Mouse (Mus musculus) liver (tissue): ENCODE measurements at regions not wholly inside any gene's neighbourhood (a gene's known extent, or its start where the extent isn't known, plus 50 kb on each side); places are given as distances from the start of the nearest gene placed in this dataset.

Experiments used
- DNase-seq: peaks from one replicate; pipeline ENCODE4 v3.0.0-alpha.2; 2020; ENCODE audit warnings: mixed read lengths

- DNase-seq, result no peak
Measured at GRCm38 (mm10) chr17:45889051-45889450, 143.1 kb downstream of the Vegfa start.

DNA sequence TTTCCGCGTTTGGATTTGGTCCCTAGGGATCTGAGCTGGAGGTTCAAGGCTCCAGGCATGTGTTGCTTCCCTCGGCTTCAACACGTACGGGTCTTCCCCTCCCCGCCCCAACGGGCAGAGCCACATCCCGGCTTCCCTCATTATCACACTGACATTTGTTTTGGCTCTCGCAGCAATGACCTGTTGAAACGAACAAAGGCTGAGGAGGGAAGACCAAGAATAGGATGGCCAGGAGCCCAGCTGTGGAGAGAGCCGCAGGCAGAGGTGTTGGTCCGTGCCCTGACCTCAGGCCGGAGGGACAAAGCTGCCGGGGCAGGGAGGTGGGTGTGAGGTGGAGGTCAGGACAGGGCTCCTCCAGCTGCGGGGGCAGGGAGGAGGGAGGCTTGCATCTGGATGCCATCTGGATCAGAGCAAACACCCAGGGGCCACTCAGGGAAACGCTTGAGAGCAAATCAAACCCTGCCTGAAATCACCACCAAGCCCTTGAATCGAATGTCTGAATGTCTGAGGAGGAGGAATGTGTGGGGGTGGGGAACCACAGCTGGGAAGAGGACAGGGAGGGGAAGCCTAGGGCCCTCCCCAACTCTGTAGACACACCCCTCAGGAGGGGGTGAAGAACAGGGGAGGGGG lies 145.6 kb downstream of the Vegfa start:
- peak; percentile 23 for DNase-seq

- peak; percentile 38 for DNase-seq
Measured at GRCm38 (mm10) chr17:45885461-45886336, 146.5 kb downstream of the Vegfa start.

DNA sequence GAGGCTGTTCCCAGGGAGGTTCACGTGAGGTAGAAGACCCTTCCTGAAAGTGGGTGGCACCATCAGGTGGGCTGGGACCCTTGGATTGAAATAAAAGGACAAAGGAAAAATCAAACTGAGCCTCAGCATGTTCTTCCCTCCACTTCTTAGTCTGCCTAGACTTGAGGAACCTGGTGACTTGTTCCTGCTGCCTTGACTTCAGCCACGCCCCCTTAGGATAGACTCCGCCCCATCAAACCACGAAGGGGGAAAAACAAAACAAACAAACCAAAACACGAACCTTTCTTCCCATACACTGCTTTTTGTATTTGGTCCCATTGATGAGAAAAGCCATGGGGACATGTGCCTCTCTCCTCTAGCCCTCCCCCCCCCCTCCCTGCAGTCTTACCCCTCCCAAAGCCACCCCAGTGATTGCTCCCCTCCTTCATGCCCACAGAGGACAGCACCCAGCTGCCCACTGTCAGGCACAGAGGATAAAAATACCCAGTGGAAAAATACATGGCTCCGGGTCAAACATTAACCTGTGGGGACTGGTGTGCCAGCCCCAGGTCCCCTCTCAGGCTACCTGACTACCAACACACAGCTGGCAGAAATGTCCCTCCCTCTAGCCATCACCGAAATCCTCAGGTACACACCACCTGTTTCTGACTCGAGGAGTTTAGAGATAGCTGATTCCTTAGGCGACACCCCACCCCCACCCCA lies 148.0 kb downstream of the Vegfa start:
- no peak for DNase-seq

- DNase-seq, result no peak
Measured at GRCm38 (mm10) chr17:45882682-45883081, 149.0 kb upstream of the 1600014C23Rik start.

DNA sequence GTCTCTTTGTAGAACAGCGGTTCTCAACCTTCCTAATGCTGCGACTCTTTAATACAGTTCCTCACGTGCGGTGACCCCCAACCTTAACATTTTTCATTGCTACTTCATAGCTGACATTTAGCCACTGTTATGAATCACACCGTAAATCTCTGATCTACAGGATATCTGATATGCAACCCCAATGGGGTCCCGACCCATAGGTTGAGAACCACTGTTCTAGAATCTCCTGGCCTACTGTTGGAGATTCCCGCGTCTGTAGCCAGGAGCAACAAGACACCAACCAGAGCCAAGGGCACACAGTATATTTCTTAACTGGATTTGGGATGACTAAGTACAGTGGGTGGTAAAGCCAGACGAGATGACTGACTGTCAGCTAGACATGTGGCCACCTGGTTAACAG lies 147.6 kb upstream of the 1600014C23Rik start:
- DNase-seq, result no peak

GRCm38 (mm10) chr17:45880761-45881160 lies 147.1 kb upstream of the 1600014C23Rik start:
- DNase-seq, result no peak

- DNase-seq, result no peak
Measured at GRCm38 (mm10) chr17:45879478-45880250, 146.0 kb upstream of the 1600014C23Rik start.

- no peak for DNase-seq
Measured at GRCm38 (mm10) chr17:45878394-45878793, 144.8 kb upstream of the 1600014C23Rik start.

GRCm38 (mm10) chr17:45875325-45875724 lies 141.7 kb upstream of the 1600014C23Rik start:
- DNase-seq, result no peak

DNA sequence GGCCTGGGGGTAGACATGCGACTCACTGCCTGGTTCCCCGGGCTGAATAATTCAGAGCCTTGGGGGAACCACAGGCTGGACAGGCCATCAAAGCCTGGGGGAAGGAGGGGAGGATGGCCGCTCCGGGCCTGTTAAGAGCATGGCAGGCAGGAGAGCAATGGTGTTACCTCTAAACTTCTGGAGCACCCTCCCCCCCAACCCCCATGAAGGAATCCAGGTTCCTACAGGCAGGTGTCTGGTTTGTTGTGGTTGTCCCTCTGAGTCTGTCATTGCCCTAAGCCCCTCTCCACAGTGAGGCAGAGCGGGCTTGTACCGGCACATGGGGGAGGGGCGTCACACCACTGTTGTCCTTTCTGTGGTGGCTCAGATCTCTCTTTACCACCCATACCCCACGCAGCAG lies 140.4 kb upstream of the 1600014C23Rik start:
- no peak for DNase-seq

DNA sequence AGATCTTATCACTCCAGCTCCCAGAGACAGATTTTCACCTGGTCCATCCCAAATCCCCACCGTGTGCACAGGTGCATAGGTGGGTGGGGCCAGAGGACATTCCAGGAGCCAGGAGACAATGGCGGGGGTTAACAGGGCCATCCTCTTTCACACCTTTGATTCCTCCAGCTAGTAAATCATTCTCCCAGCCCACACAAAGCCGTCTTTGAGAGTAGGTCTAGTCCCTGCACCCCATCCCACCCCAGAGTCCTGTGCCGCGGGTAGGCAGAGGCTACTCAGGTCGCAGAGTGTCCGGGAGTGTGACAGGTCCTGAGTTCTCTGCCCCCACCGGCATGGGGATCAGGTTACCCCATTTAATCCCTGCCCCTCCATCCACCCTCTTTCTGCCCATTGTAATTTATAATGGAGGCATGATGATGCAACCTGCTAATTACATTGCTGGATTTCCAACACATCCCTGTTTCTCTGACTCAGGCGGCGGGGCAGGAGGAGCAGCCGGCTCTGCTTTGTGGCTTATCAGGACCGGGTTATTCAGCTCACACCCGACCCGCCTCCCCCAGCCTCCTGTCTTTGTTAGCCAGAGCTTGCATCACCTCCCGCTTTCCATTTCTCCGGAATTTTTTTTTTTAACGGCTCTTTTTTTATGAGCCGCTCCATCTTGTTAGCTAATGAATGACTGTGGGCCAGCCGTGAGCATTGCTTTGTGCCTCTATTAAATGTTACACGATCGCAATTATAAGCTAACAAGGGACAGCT lies 139.7 kb upstream of the 1600014C23Rik start:
- DNase-seq, result peak; percentile 34

- no peak for DNase-seq
Measured at GRCm38 (mm10) chr17:45871666-45872653, 138.3 kb upstream of the 1600014C23Rik start.

GRCm38 (mm10) chr17:45871067-45871466 lies 137.4 kb upstream of the 1600014C23Rik start:
- no peak for DNase-seq

GRCm38 (mm10) chr17:45869014-45869968 lies 135.6 kb upstream of the 1600014C23Rik start:
- DNase-seq, result no peak

DNA sequence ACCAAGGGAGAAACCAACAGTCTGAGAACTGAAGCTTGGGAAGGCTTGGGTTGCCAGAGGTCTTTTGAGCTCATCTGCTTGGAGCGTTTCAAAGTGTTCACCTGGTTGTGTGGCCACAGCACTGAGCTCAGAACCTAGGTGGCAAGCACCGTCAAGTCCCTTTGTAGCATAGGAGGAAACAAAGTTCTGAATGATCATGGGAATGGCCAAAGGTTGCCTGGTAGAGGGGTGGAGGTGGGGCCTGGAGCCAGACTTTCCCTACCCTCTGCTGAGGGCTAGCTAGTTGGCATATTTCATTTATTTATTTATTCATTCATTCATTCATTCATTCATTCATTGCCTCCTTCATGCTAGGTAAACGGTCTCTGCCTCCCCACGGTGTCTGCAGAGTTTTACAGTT lies 134.9 kb upstream of the 1600014C23Rik start:
- DNase-seq, result no peak

DNA sequence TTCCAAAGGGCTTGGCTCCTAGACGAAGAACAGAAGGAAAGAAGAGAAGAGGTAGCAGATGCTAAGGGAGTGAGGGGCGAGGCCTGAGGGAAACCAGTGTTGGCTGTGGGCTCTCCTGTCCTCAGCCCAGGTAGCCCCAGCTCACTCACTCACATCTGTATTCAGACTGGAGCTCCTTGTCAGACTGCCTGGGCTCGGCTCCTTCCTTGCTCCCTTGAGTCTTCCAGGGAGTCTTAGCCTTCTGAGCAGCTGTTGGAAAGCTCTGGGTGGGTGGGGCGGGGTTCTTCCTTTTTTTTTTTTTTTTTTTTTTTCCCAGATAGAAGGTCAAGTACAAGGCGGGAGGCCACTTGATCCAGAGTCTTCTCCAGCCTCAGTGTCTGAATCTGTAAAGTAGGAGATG lies 134.1 kb upstream of the 1600014C23Rik start:
- DNase-seq, result no peak

DNA sequence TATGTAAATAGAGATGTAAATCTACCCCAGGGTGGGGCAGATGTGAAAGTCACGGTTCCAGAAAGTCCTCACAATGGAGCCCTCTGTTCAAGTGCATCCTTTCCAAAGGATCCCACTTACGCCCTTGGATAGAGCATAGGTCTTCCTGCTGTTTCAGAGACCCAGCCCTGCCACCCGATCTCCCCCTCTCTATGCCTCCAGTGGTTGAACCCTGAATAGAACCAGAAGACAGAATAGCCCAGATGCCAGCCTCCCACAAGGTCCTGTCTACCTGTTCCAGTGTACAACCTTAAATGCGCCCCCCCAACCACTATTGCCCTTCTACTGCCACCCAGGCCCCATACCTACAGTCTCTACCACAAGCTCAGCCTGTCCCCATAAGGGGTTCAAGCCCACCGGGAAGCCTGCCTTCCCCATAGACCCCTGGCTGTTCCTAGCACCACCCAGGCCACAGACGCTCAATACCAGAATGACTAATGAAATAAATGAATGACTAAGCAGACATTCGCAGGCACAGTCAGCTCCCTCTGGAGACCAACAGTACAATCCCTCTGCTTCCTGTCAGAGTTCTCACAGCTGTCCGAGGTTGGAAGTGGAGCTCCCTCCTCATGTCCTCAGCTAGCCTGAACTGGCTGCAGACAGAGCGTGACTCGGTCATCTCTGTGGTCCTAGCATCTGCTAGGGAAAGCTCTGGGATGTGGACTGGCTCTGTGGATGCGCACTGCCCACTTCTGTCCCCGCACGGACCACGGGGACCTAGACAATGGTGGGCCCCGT lies 133.4 kb upstream of the 1600014C23Rik start:
- no peak for DNase-seq

GRCm38 (mm10) chr17:45866346-45866745 lies 132.7 kb upstream of the 1600014C23Rik start:
- no peak for DNase-seq
